Mouse (Mus musculus) CH12.LX (cell line): ENCODE measurements around the gene Siglecg. TPM values are rescaled to one million over a fixed set of nuclear protein-coding genes. Genes with fewer than 3 reads are reported as not detected.

Source experiments
- DNase-seq: peaks from one replicate; pipeline ENCODE4 v3.0.0-alpha.2; 2013; ENCODE audit errors: extremely low read depth
- H3K27ac ChIP-seq: 2 replicates; pipeline ENCODE4 v1.5.1; 2012; ENCODE audit warnings: low read depth, mild to moderate bottlenecking, control low read depth, moderate library complexity; ENCODE audit not compliant: insufficient read depth
- H3K27me3 ChIP-seq: replicated peaks from 2 replicates; pipeline ENCODE3; 2012; ENCODE audit warnings: inconsistent platforms
- H3K36me3 ChIP-seq, 2 experiments: replicated peaks in 1 of 2; 2 replicates each; pipeline versions ENCODE3 to v1.6.1; 2012; ENCODE audit warnings: inconsistent platforms in 1 of 2, low read length in 1 of 2, mild to moderate bottlenecking in 1 of 2, mixed read lengths in 1 of 2, moderate library complexity in 1 of 2; ENCODE audit not compliant: control insufficient read depth in 1 of 2, insufficient read depth in 1 of 2
- H3K4me1 ChIP-seq, 2 experiments: 2 replicates each; pipeline ENCODE4 v1.6.1; 2012; ENCODE audit warnings: inconsistent platforms in 1 of 2, moderate library complexity in 1 of 2; ENCODE audit not compliant: insufficient read depth in 2 of 2, control insufficient read depth in 1 of 2
- H3K4me2 ChIP-seq: 2 replicates; pipeline ENCODE4 v1.6.1; 2012; ENCODE audit warnings: low read depth, mild to moderate bottlenecking, control low read depth; ENCODE audit not compliant: poor library complexity, insufficient read depth, severe bottlenecking
- H3K4me3 ChIP-seq, 3 experiments: fragments of 150-350 bp in 1 of 3; sonication (generic) in 1 of 3; replicated peaks in 1 of 3; 2 replicates each; pipeline versions ENCODE3 to v1.5.1; 2011 to 2012; ENCODE audit warnings: low read depth in 2 of 3, low read length in 2 of 3, mild to moderate bottlenecking in 2 of 3, moderate library complexity in 2 of 3, control low read depth in 1 of 3, improper control_type of control experiment in 1 of 3, inconsistent platforms in 1 of 3, mixed read lengths in 1 of 3; ENCODE audit not compliant: poor library complexity in 1 of 3
- H3K79me2 ChIP-seq: replicated peaks from 2 replicates; pipeline ENCODE4 v1.6.1; 2012; ENCODE audit warnings: mild to moderate bottlenecking, moderate library complexity; ENCODE audit not compliant: control insufficient read depth, poor library complexity, insufficient read depth, severe bottlenecking; ENCODE audit errors: extremely low read depth
- H3K9ac ChIP-seq: 2 replicates; pipeline ENCODE4 v1.6.1; 2012; ENCODE audit warnings: low read depth, mild to moderate bottlenecking, control low read depth, moderate library complexity; ENCODE audit not compliant: insufficient read depth
- H3K9me3 ChIP-seq: replicated peaks from 2 replicates; pipeline ENCODE3; 2012; ENCODE audit warnings: low read length, inconsistent platforms, mixed read lengths
- CTCF ChIP-seq, 2 experiments: IDR thresholded peaks in 1 of 2; conservative IDR thresholded peaks in 1 of 2; 2 replicates each; pipeline ENCODE4 v1.5.1; 2011 to 2012; ENCODE audit warnings: low read depth in 2 of 2, low read length in 2 of 2, improper control_type of control experiment in 1 of 2, inconsistent platforms in 1 of 2, mild to moderate bottlenecking in 1 of 2, moderate library complexity in 1 of 2
- E2F4 ChIP-seq: IDR thresholded peaks from 2 replicates; pipeline ENCODE4 v1.6.1; 2011; ENCODE audit warnings: low read depth, low read length, improper control_type of control experiment; ENCODE audit not compliant: insufficient replicate concordance
- ETS1 ChIP-seq: conservative IDR thresholded peaks from 2 replicates; pipeline ENCODE4 v1.6.1; 2012; ENCODE audit warnings: low read depth, mild to moderate bottlenecking, inconsistent platforms, low read length, improper control_type of control experiment, moderate library complexity
- GABPA ChIP-seq: IDR thresholded peaks from 2 replicates; pipeline ENCODE4 v1.6.1; 2012; ENCODE audit warnings: low read depth, low read length, improper control_type of control experiment, inconsistent platforms; ENCODE audit not compliant: insufficient replicate concordance
- HCFC1 ChIP-seq: IDR thresholded peaks from 2 replicates; pipeline ENCODE4 v1.6.1; 2012; ENCODE audit warnings: low read depth, mild to moderate bottlenecking, inconsistent platforms, low read length, improper control_type of control experiment
- JUN ChIP-seq: IDR thresholded peaks from 2 replicates; pipeline ENCODE4 v1.6.1; 2011; ENCODE audit warnings: low read depth, mild to moderate bottlenecking, low read length, improper control_type of control experiment, moderate library complexity; ENCODE audit not compliant: insufficient read depth
- KAT2A ChIP-seq: IDR thresholded peaks from 2 replicates; pipeline ENCODE4 v1.6.1; 2012; ENCODE audit warnings: low read length, improper control_type of control experiment, inconsistent platforms; ENCODE audit not compliant: insufficient replicate concordance
- MAX ChIP-seq: IDR thresholded peaks from 2 replicates; pipeline ENCODE4 v1.6.1; 2011; ENCODE audit warnings: low read length, improper control_type of control experiment
- MAZ ChIP-seq: IDR thresholded peaks from 2 replicates; pipeline ENCODE4 v1.6.1; 2012; ENCODE audit warnings: low read depth, mild to moderate bottlenecking, inconsistent platforms, low read length, improper control_type of control experiment, moderate library complexity
- MEF2A ChIP-seq: IDR thresholded peaks from 2 replicates; pipeline ENCODE4 v1.6.1; 2014; ENCODE audit warnings: low read depth, mild to moderate bottlenecking, inconsistent platforms, low read length, improper control_type of control experiment, borderline replicate concordance
- NELFE ChIP-seq: IDR thresholded peaks from 2 replicates; pipeline ENCODE4 v1.6.1; 2011; ENCODE audit warnings: low read depth, low read length, improper control_type of control experiment
- PAX5 ChIP-seq: IDR thresholded peaks from 2 replicates; pipeline ENCODE4 v1.6.1; 2012; ENCODE audit warnings: low read length, inconsistent platforms, mixed read lengths
- POLR2A ChIP-seq: IDR thresholded peaks from 2 replicates; pipeline ENCODE4 v1.6.1; 2011; ENCODE audit warnings: low read depth, mild to moderate bottlenecking, improper control_type of control experiment, low read length
- SIN3A ChIP-seq: IDR thresholded peaks from 2 replicates; pipeline ENCODE4 v1.6.1; 2012; ENCODE audit warnings: low read length, improper control_type of control experiment, inconsistent platforms
- SMC3 ChIP-seq: IDR thresholded peaks from 2 replicates; pipeline ENCODE4 v1.6.1; 2011; ENCODE audit warnings: low read depth, low read length, improper control_type of control experiment
- TBP ChIP-seq: conservative IDR thresholded peaks from 2 replicates; pipeline ENCODE4 v1.6.1; 2011; ENCODE audit warnings: low read depth, low read length, improper control_type of control experiment
- UBTF ChIP-seq: IDR thresholded peaks from 2 replicates; pipeline ENCODE4 v1.6.1; 2012; ENCODE audit warnings: low read depth, mild to moderate bottlenecking, inconsistent platforms, low read length, improper control_type of control experiment, moderate library complexity
- USF1 ChIP-seq: IDR thresholded peaks from 2 replicates; pipeline ENCODE4 v1.6.1; 2014; ENCODE audit warnings: low read depth, mild to moderate bottlenecking, inconsistent platforms, low read length, improper control_type of control experiment
- ZNF384 ChIP-seq: IDR thresholded peaks from 2 replicates; pipeline ENCODE4 v1.6.1; 2012; ENCODE audit warnings: low read depth, low read length, improper control_type of control experiment, inconsistent platforms
- dilution Hi-C: fragments of 300-500 bp; cut with MboI; formaldehyde crosslinking; loops from 2 replicates; pipeline ENCODE4 v1.14.3; 2020; ENCODE audit warnings: low sequenced_read_pairs; ENCODE audit not compliant: extremely low pct_unique_long_range_greater_than_20kb, extremely low pct_ligation_motif_present
- in situ Hi-C: fragments of 300-500 bp; cut with MboI; formaldehyde crosslinking; loops from 3 replicates; pipeline ENCODE4 v1.14.3; 2019; ENCODE audit warnings: low sequenced_read_pairs, low pct_ligation_motif_present, low pct_unique_long_range_greater_than_20kb, mixed read lengths
- polyA plus RNA-seq: library from polyadenylated mRNA; unstranded; fragments of >175 nt; gene quantifications from 2 replicates; pipeline ENCODE4 v1.2.1, GENCODE M21; 2012; ENCODE audit warnings: low read depth; ENCODE audit not compliant: insufficient read length
- total RNA-seq, 2 experiments: library from RNA; depleted of rRNA; stranded (reverse); fragments of 300-350 nt in 1 of 2; fragments of >200 nt in 1 of 2; gene quantifications; 2 replicates each; pipeline ENCODE4 v1.2.3; 2012 to 2014

The Siglecg gene
- total and polyA plus RNA-seq, 3 experiments, result 29.7 to 58.2 (median 31.2) TPM

GRCm38 (mm10) chr7:43453599-43454355 lies 45.8 kb downstream of the Siglecg start:
- Histone ChIP-seq H3K79me2 (no peaks in the 10 kb centered on the region), H3K27ac (no peak overlapping the region), H3K4me1 (peaks cover 4 to 22% of the 10 kb centered on the region in 2 experiments; a peak in 3 of 4 replicates), H3K4me3 (no peak overlapping the region), H3K9ac (no peak overlapping the region), H3K4me2 (no peak overlapping the region), H3K27me3 (no peaks in the 10 kb centered on the region), H3K9me3 (no peaks in the 10 kb centered on the region), H3K36me3 (peaks cover 50 to 81% of the 10 kb centered on the region in 2 experiments)
- in situ Hi-C loops (no loop called here), dilution Hi-C loops (no loop called here)
- TF ChIP-seq MAX (no peak), ZNF384 (no peak), CTCF (conservative IDR thresholded peaks at IDR 0.05 in 1 of 2, IDR thresholded peaks at IDR 0.05 in 1 of 2; ENCODE audit: low read depth in 2 of 2, low read length in 2 of 2) (no peak), E2F4 (no peak)
- no peak for DNase-seq

DNA sequence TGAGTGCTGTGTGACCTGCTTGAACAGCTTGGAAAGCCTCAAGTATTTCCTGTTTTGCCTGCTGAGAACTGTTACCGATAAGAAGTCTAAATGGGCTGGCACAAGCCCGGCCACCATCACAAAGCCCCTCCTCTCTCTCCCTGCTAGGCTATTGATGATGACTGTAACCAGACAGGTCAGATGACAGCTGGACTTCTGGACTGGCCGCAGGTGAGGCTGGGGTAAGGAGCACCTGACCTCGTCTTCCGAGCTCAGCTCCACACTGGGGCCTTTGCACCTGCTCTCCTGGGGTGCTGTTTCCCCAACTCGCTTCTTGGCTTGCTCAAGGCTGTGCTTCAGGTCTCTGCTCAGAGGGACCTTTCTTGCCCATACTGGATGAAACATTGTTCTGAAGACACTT lies 46.4 kb downstream of the Siglecg start:
- H3K9ac ChIP-seq, result no peak overlapping the region
- no peaks in the 10 kb centered on the region for H3K9me3 ChIP-seq
- no peak for DNase-seq
- dilution Hi-C loops, result no loop called here
- peaks cover 3 to 16% of the 10 kb centered on the region in 2 experiments; a peak in 3 of 4 replicates for H3K4me1 ChIP-seq
- no peak overlapping the region for H3K27ac ChIP-seq
- no peak for TF ChIP-seq ZNF384
- TF ChIP-seq MAZ, result no peak
- TF ChIP-seq HCFC1, result no peak
- no peak for TF ChIP-seq MEF2A
- TF ChIP-seq JUN, result no peak
- TF ChIP-seq ETS1, result no peak
- no peak for TF ChIP-seq GABPA
- no peak for TF ChIP-seq UBTF
- no peak for TF ChIP-seq PAX5
- TF ChIP-seq POLR2A, result no peak
- no peak for TF ChIP-seq SMC3
- TF ChIP-seq SIN3A, result no peak
- no peak for TF ChIP-seq TBP
- TF ChIP-seq NELFE, result no peak
- TF ChIP-seq KAT2A, result no peak
- TF ChIP-seq MAX, result no peak
- no peak for TF ChIP-seq USF1
- TF ChIP-seq, all 38 proteins: peak for 0
- Histone ChIP-seq H3K4me3 (no peak overlapping the region), H3K36me3 (peaks cover 50 to 79% of the 10 kb centered on the region in 2 experiments), H3K27me3 (no peaks in the 10 kb centered on the region), H3K4me2 (no peak overlapping the region), H3K79me2 (no peaks in the 10 kb centered on the region)
- in situ Hi-C loops, result no loop called here
